Mouse (Mus musculus) C2C12 (cell line): ENCODE measurements at regions not wholly inside any gene's neighbourhood (a gene's known extent, or its start where the extent isn't known, plus 50 kb on each side); places are given as distances from the start of the nearest gene placed in this dataset.

ENCODE experiments used
- H3K27me3 ChIP-seq: one replicate; pipeline ENCODE4 v1.6.1; 2011; ENCODE audit not compliant: control insufficient read depth, insufficient read depth, insufficient read length
- H3K36me3 ChIP-seq: one replicate; pipeline ENCODE4 v1.6.1; 2011; ENCODE audit not compliant: control insufficient read depth, insufficient read depth
- H3K4me3 ChIP-seq: one replicate; pipeline ENCODE4 v1.5.1; 2011; ENCODE audit warnings: mild to moderate bottlenecking, control low read depth; ENCODE audit not compliant: poor library complexity, insufficient read depth, severe bottlenecking
- H3K79me2 ChIP-seq: one replicate; pipeline ENCODE4 v1.6.1; 2011; ENCODE audit not compliant: control insufficient read depth, insufficient read depth
- H3K79me3 ChIP-seq: one replicate; pipeline ENCODE4 v1.6.1; 2011; ENCODE audit warnings: low read depth, control low read depth
- H3ac ChIP-seq: one replicate; pipeline ENCODE3; 2011; ENCODE audit warnings: low read depth; ENCODE audit not compliant: control insufficient read depth, insufficient read length
- CEBPB ChIP-seq: IDR thresholded peaks from one replicate; pipeline ENCODE4 v1.6.1; 2011; ENCODE audit warnings: low read depth, mild to moderate bottlenecking, control low read depth, moderate library complexity
- CTCF ChIP-seq: IDR thresholded peaks from one replicate; pipeline ENCODE4 v1.5.1; 2011; ENCODE audit not compliant: control insufficient read depth, insufficient read depth, insufficient read length
- FOSL1 ChIP-seq: IDR thresholded peaks from one replicate; pipeline ENCODE4 v1.8.0; 2011; ENCODE audit warnings: mild to moderate bottlenecking, low read length; ENCODE audit not compliant: poor library complexity, insufficient read depth, severe bottlenecking
- MAX ChIP-seq: IDR thresholded peaks from one replicate; pipeline ENCODE4 v1.6.1; 2011; ENCODE audit warnings: mild to moderate bottlenecking, control low read depth
- MYOD1 ChIP-seq: IDR thresholded peaks from one replicate; pipeline ENCODE4 v1.6.1; 2011; ENCODE audit warnings: low read depth; ENCODE audit not compliant: control insufficient read depth, insufficient read length
- MYOG ChIP-seq: IDR thresholded peaks from one replicate; pipeline ENCODE4 v1.6.1; 2011; ENCODE audit not compliant: control insufficient read depth, insufficient read length; ENCODE audit errors: extremely low read depth
- USF1 ChIP-seq: IDR thresholded peaks from one replicate; pipeline ENCODE4 v1.6.1; 2011; ENCODE audit warnings: low read depth, mild to moderate bottlenecking, control low read depth, moderate library complexity

GRCm38 (mm10) chr9:32830268-32830891 is 194.4 kb downstream of the Ets1 start:
- no peak overlapping the region for H3K4me3 ChIP-seq
- H3K79me3 ChIP-seq, result no peaks in the 10 kb centered on the region
- TF ChIP-seq FOSL1, result no peak
- no peak overlapping the region for H3ac ChIP-seq
- H3K27me3 ChIP-seq, result no peaks in the 10 kb centered on the region
- H3K36me3 ChIP-seq, result no peaks in the 10 kb centered on the region
- H3K79me2 ChIP-seq, result no peaks in the 10 kb centered on the region

GRCm38 (mm10) chr9:32833373-32833772 is 197.4 kb downstream of the Ets1 start:
- Histone ChIP-seq H3K27me3 (no peaks in the 10 kb centered on the region), H3ac (no peak overlapping the region), H3K4me3 (no peak overlapping the region), H3K79me2 (no peaks in the 10 kb centered on the region), H3K36me3 (no peaks in the 10 kb centered on the region), H3K79me3 (no peaks in the 10 kb centered on the region)
- no peak for TF ChIP-seq MYOG

- no peaks in the 10 kb centered on the region for H3K79me3 ChIP-seq
- H3ac ChIP-seq, result no peak overlapping the region
- H3K79me2 ChIP-seq, result no peaks in the 10 kb centered on the region
- TF ChIP-seq USF1, result no peak
- TF ChIP-seq CEBPB, result no peak
- TF ChIP-seq FOSL1, result no peak
- no peak for TF ChIP-seq MAX
- no peak for TF ChIP-seq MYOD1
- no peak overlapping the region for H3K4me3 ChIP-seq
- H3K36me3 ChIP-seq, result no peaks in the 10 kb centered on the region
- H3K27me3 ChIP-seq, result no peaks in the 10 kb centered on the region
Observed at GRCm38 (mm10) chr9:32834751-32835625, 199.0 kb downstream of the Ets1 start.

GRCm38 (mm10) chr9:32835626-32835971 is 199.6 kb downstream of the Ets1 start:
- H3K79me2 ChIP-seq, result no peaks in the 10 kb centered on the region
- H3K4me3 ChIP-seq, result no peak overlapping the region
- H3K27me3 ChIP-seq, result no peaks in the 10 kb centered on the region
- no peak for TF ChIP-seq FOSL1
- no peak for TF ChIP-seq CTCF
- TF ChIP-seq MYOD1, result no peak
- TF ChIP-seq MYOG, result no peak
- no peak for TF ChIP-seq USF1
- TF ChIP-seq CEBPB, result no peak
- TF ChIP-seq MAX, result no peak
- no peaks in the 10 kb centered on the region for H3K79me3 ChIP-seq
- H3K36me3 ChIP-seq, result no peaks in the 10 kb centered on the region
- H3ac ChIP-seq, result no peak overlapping the region

- no peak for TF ChIP-seq MAX
- TF ChIP-seq CTCF, result no peak
- TF ChIP-seq FOSL1, result no peak
- no peak for TF ChIP-seq MYOG
- TF ChIP-seq USF1, result no peak
- no peak for TF ChIP-seq CEBPB
- no peak for TF ChIP-seq MYOD1
Observed at GRCm38 (mm10) chr9:32836371-32836770, 200.3 kb downstream of the Ets1 start.

GRCm38 (mm10) chr9:32847361-32847760 is 211.3 kb downstream of the Ets1 start:
- Histone ChIP-seq H3K79me3 (no peaks in the 10 kb centered on the region), H3ac (no peak overlapping the region), H3K36me3 (no peaks in the 10 kb centered on the region), H3K27me3 (no peaks in the 10 kb centered on the region), H3K4me3 (no peak overlapping the region), H3K79me2 (no peaks in the 10 kb centered on the region)
- TF ChIP-seq MAX, result no peak
- no peak for TF ChIP-seq FOSL1
- TF ChIP-seq CTCF, result no peak
- TF ChIP-seq CEBPB, result no peak
- no peak for TF ChIP-seq MYOD1
- no peak for TF ChIP-seq USF1
- TF ChIP-seq MYOG, result no peak

More at GRCm38 (mm10) chr9:32836371-32836770, 200.3 kb downstream of the Ets1 start:
- Histone ChIP-seq H3ac (peak overlapping the region; percentile 30), H3K27me3 (no peaks in the 10 kb centered on the region), H3K79me3 (no peaks in the 10 kb centered on the region), H3K4me3 (no peak overlapping the region), H3K79me2 (no peaks in the 10 kb centered on the region), H3K36me3 (no peaks in the 10 kb centered on the region)
